Mouse (Mus musculus): Measurements from ENCODE around the gene Alk.

DNA sequence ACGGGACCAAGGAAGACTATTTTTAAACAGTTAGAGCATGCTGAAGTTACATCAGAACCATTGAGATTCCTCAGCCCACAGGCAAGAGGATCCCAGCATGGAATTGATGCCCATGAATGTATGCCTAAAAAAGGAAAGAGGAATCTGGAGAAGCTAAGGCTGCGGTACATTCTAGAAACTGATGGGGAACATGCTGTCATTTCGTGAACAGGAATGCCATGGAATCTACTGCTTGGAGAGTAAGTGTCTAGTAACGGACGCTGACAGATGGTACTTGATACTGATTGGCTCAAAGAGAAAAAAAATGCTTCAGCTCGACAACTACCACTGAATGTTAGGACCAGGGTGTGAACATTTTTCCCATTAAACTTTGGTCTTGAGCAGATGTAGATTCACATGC lies 69.1 kb downstream of the Alk start:
- TF ChIP-seq CTCF (IDR thresholded peaks at IDR 0.05; ENCODE audit: low read depth) = no peak
- no peak for TF ChIP-seq EP300 (optimal IDR thresholded peaks at IDR 0.05)
